Mouse (Mus musculus): ENCODE results near the gene Rpl31. TPM values are rescaled to one million over a fixed set of nuclear protein-coding genes. Genes with fewer than 3 reads are reported as not detected.

Rpl31 gene
- polyA plus RNA-seq (2015; fragmentation: Nextera tagmentation; extraction: Ambion mirVana): 434 and 438 TPM in 2 replicates

GRCm38 (mm10) chr1:39367601-39368266 lies at the start of gene Rpl31:
Gene Rpl31 (plus strand): TSS chr1:39367842.
- Histone ChIP-seq H3K36me3 (ENCODE audit: control insufficient read depth, insufficient read depth) (peaks cover 29% of the 10 kb centered on the region), H3K4me1 (replicated peaks; ENCODE audit: control insufficient read depth, insufficient read depth, low read length) (no peaks in the 10 kb centered on the region; the same call in 1 of the 2 replicates), H3K4me3 (ENCODE audit: low read depth, low read length) (peak within 1 kb of the TSS; percentile 74), H3K27me3 (replicated peaks; ENCODE audit: control insufficient read depth, insufficient read depth, low read length) (no peaks in the 10 kb centered on the region), H3K9ac (ENCODE audit: low read depth, low read length) (peak within 1 kb of the TSS; percentile 93), H3K27ac (ENCODE audit: low read depth, low read length) (peak within 1 kb of the TSS; percentile 90), H3K4me2 (replicated peaks; ENCODE audit: low read depth) (peak within 1 kb of the TSS; percentile 70), H3K9me3 (ENCODE audit: control insufficient read depth) (no peaks in the 10 kb centered on the region)
- ATAC-seq: peak; percentile 99
- WGBS: under 1% methylated on average over 62 of the region's 62 CpGs
- no peak for TF ChIP-seq CTCF (IDR thresholded peaks at IDR 0.05; ENCODE audit: low read depth)

- no peak overlapping the region for H3K4me2 ChIP-seq (replicated peaks; ENCODE audit: low read depth)
- no peak overlapping the region for H3K27ac ChIP-seq (ENCODE audit: low read depth, low read length)
- no peak overlapping the region for H3K4me3 ChIP-seq (ENCODE audit: low read depth, low read length)
- TF ChIP-seq CTCF (IDR thresholded peaks at IDR 0.05; ENCODE audit: low read depth): no peak
- no peak for ATAC-seq
- H3K27me3 ChIP-seq (replicated peaks; ENCODE audit: control insufficient read depth, insufficient read depth, low read length): no peaks in the 10 kb centered on the region
- no peak overlapping the region for H3K9ac ChIP-seq (ENCODE audit: low read depth, low read length)
- H3K36me3 ChIP-seq (ENCODE audit: control insufficient read depth, insufficient read depth): no peaks in the 10 kb centered on the region
- WGBS: 84% methylated on average over 2 of the region's 2 CpGs
- no peaks in the 10 kb centered on the region for H3K4me1 ChIP-seq (replicated peaks; ENCODE audit: control insufficient read depth, insufficient read depth, low read length)
- no peaks in the 10 kb centered on the region for H3K9me3 ChIP-seq (ENCODE audit: control insufficient read depth)
These were observed 49.7 kb upstream of the Rpl31 start for GRCm38 (mm10) chr1:39317935-39318334.

- no peak for ATAC-seq
- Histone ChIP-seq H3K9ac (ENCODE audit: low read depth, low read length) (no peak overlapping the region), H3K27ac (ENCODE audit: low read depth, low read length) (no peak overlapping the region), H3K36me3 (ENCODE audit: control insufficient read depth, insufficient read depth) (peaks cover 3% of the 10 kb centered on the region; the same call in 1 of the 2 replicates), H3K27me3 (replicated peaks; ENCODE audit: control insufficient read depth, insufficient read depth, low read length) (no peaks in the 10 kb centered on the region), H3K4me1 (replicated peaks; ENCODE audit: control insufficient read depth, insufficient read depth, low read length) (no peaks in the 10 kb centered on the region), H3K4me3 (ENCODE audit: low read depth, low read length) (no peak overlapping the region), H3K9me3 (ENCODE audit: control insufficient read depth) (no peaks in the 10 kb centered on the region), H3K4me2 (replicated peaks; ENCODE audit: low read depth) (no peak overlapping the region)
- no peak for TF ChIP-seq CTCF (IDR thresholded peaks at IDR 0.05; ENCODE audit: low read depth)
- 68% methylated on average over 7 of the region's 7 CpGs for WGBS
These were observed 48.8 kb upstream of the Rpl31 start for GRCm38 (mm10) chr1:39318870-39319269.

- no peak overlapping the region for H3K9ac ChIP-seq (ENCODE audit: low read depth, low read length)
- ATAC-seq: no peak
- H3K9me3 ChIP-seq (ENCODE audit: control insufficient read depth): no peaks in the 10 kb centered on the region
- peaks cover 3% of the 10 kb centered on the region; the same call in 1 of the 2 replicates for H3K36me3 ChIP-seq (ENCODE audit: control insufficient read depth, insufficient read depth)
- H3K4me3 ChIP-seq (ENCODE audit: low read depth, low read length): no peak overlapping the region
- no peaks in the 10 kb centered on the region for H3K27me3 ChIP-seq (replicated peaks; ENCODE audit: control insufficient read depth, insufficient read depth, low read length)
- WGBS: 53% methylated on average over 6 of the region's 6 CpGs
- H3K27ac ChIP-seq (ENCODE audit: low read depth, low read length): no peak overlapping the region
- TF ChIP-seq CTCF (IDR thresholded peaks at IDR 0.05; ENCODE audit: low read depth): no peak
- H3K4me2 ChIP-seq (replicated peaks; ENCODE audit: low read depth): no peak overlapping the region
- no peaks in the 10 kb centered on the region for H3K4me1 ChIP-seq (replicated peaks; ENCODE audit: control insufficient read depth, insufficient read depth, low read length)
These were observed 45.7 kb upstream of the Rpl31 start for GRCm38 (mm10) chr1:39321954-39322353.

- no peak overlapping the region for H3K9ac ChIP-seq (ENCODE audit: low read depth, low read length)
- no peak for ATAC-seq
- H3K4me3 ChIP-seq (ENCODE audit: low read depth, low read length): no peak overlapping the region
- no peaks in the 10 kb centered on the region for H3K4me1 ChIP-seq (replicated peaks; ENCODE audit: control insufficient read depth, insufficient read depth, low read length)
- 89% methylated on average over 6 of the region's 6 CpGs for WGBS
- no peaks in the 10 kb centered on the region for H3K27me3 ChIP-seq (replicated peaks; ENCODE audit: control insufficient read depth, insufficient read depth, low read length)
- peaks cover 3% of the 10 kb centered on the region; the same call in 1 of the 2 replicates for H3K36me3 ChIP-seq (ENCODE audit: control insufficient read depth, insufficient read depth)
- no peak for TF ChIP-seq CTCF (IDR thresholded peaks at IDR 0.05; ENCODE audit: low read depth)
- no peak overlapping the region for H3K27ac ChIP-seq (ENCODE audit: low read depth, low read length)
- H3K4me2 ChIP-seq (replicated peaks; ENCODE audit: low read depth): no peak overlapping the region
- H3K9me3 ChIP-seq (ENCODE audit: control insufficient read depth): no peaks in the 10 kb centered on the region
These were observed 42.4 kb upstream of the Rpl31 start for GRCm38 (mm10) chr1:39325228-39325627.

GRCm38 (mm10) chr1:39327546-39327945 lies 40.1 kb upstream of the Rpl31 start:
- TF ChIP-seq CTCF (IDR thresholded peaks at IDR 0.05; ENCODE audit: low read depth): no peak
- no peaks in the 10 kb centered on the region for H3K4me1 ChIP-seq (replicated peaks; ENCODE audit: control insufficient read depth, insufficient read depth, low read length)
- WGBS: 84% methylated on average over 7 of the region's 7 CpGs
- no peaks in the 10 kb centered on the region for H3K9me3 ChIP-seq (ENCODE audit: control insufficient read depth)
- H3K9ac ChIP-seq (ENCODE audit: low read depth, low read length): no peak overlapping the region
- H3K36me3 ChIP-seq (ENCODE audit: control insufficient read depth, insufficient read depth): peaks cover 3% of the 10 kb centered on the region; the same call in 1 of the 2 replicates
- no peak overlapping the region for H3K4me3 ChIP-seq (ENCODE audit: low read depth, low read length)
- H3K27ac ChIP-seq (ENCODE audit: low read depth, low read length): no peak overlapping the region
- no peaks in the 10 kb centered on the region for H3K27me3 ChIP-seq (replicated peaks; ENCODE audit: control insufficient read depth, insufficient read depth, low read length)
- ATAC-seq: no peak
- H3K4me2 ChIP-seq (replicated peaks; ENCODE audit: low read depth): no peak overlapping the region
